Mouse (Mus musculus): ENCODE measurements around the gene Fat3.

GRCm38 (mm10) chr9:16498876-16499275 lies 2.2 kb downstream of the Fat3 start:
- TF ChIP-seq GATA1 (IDR thresholded peaks at IDR 0.05; ENCODE audit: borderline replicate concordance, low read length) = no peak
- TF ChIP-seq FLI1 (IDR thresholded peaks at IDR 0.05; ENCODE audit: low read length) = no peak
